Mouse (Mus musculus) E14TG2a.4 (cell line): ENCODE results near the gene Zmynd8.
A peak's percentile ranks its signal among the peaks of the same experiment; 100 is the strongest.

Experiments
- H3K27me3 ChIP-seq: 2 replicates; pipeline ENCODE4 v1.6.1; 2014; ENCODE audit warnings: low read length, control low read depth; ENCODE audit not compliant: insufficient read depth
- H3K36me3 ChIP-seq: 2 replicates; pipeline ENCODE4 v1.6.1; 2014; ENCODE audit warnings: low read length, control low read depth; ENCODE audit not compliant: insufficient read depth
- H3K4me1 ChIP-seq: replicated peaks from 2 replicates; pipeline ENCODE4 v1.6.1; 2014; ENCODE audit warnings: low read depth, low read length, control low read depth
- H3K4me3 ChIP-seq: replicated peaks from 2 replicates; pipeline ENCODE4 v1.5.1; 2014; ENCODE audit warnings: mild to moderate bottlenecking, low read length
- H3K9me3 ChIP-seq: 2 replicates; pipeline ENCODE4 v1.6.1; 2014; ENCODE audit warnings: low read length, control low read depth
- CTCF ChIP-seq: conservative IDR thresholded peaks from 2 replicates; pipeline ENCODE4 v1.5.1; 2014; ENCODE audit warnings: low read length
- NANOG ChIP-seq: IDR thresholded peaks from 2 replicates; pipeline ENCODE4 v1.6.1; 2014; ENCODE audit warnings: borderline replicate concordance, low read length, mixed read lengths
- POU5F1 ChIP-seq: IDR thresholded peaks from 2 replicates; pipeline ENCODE4 v1.6.1; 2014; ENCODE audit warnings: low read length, borderline replicate concordance

Gene Zmynd8

DNA sequence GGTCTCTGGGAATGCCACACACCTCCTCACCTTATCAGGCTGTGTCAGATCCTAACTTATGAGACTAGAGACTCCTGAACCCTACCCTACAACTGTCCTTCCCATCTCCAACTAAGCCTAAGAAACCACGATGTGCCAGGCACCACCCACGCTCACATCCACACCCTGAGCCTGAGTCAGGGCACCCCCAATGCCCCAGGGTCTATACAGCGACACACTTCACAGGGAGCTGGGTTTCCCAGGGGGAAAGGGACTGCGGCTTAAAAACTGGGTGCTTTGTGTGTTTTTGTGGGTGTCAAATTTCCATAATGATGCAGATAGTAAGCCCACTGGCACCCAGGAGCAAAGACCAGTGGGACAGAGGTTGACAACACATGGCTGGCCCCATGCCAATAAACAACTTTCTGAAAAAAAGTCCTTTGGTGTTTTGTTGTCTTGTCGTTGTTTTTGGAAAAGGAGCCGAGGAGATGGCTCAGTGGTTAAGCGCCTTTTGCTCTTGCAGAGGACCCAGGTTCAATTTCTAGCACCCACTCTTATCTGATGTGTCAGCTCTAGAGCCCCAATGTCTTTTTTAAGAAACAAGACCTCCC lies 42.1 kb downstream of the Zmynd8 start:
- Histone ChIP-seq H3K4me1 (peaks cover 96% of the 10 kb centered on the region), H3K4me3 (peak overlapping the region; percentile 80), H3K9me3 (no peaks in the 10 kb centered on the region), H3K27me3 (no peaks in the 10 kb centered on the region), H3K36me3 (peaks cover 66% of the 10 kb centered on the region)
- no peak for TF ChIP-seq NANOG
- TF ChIP-seq CTCF: no peak
- TF ChIP-seq POU5F1: no peak

GRCm38 (mm10) chr2:165855641-165856301 lies 43.0 kb downstream of the Zmynd8 start:
- H3K4me3 ChIP-seq: peak overlapping the region; percentile 80; the same call in 1 of the 2 replicates
- H3K4me1 ChIP-seq: peaks cover 98% of the 10 kb centered on the region
- no peaks in the 10 kb centered on the region for H3K9me3 ChIP-seq
- TF ChIP-seq CTCF (no peak), POU5F1 (no peak)
- peaks cover 76% of the 10 kb centered on the region for H3K36me3 ChIP-seq
- no peaks in the 10 kb centered on the region for H3K27me3 ChIP-seq

GRCm38 (mm10) chr2:165854207-165854968 lies 44.4 kb downstream of the Zmynd8 start:
- Histone ChIP-seq H3K4me1 (peaks cover 98% of the 10 kb centered on the region), H3K9me3 (no peaks in the 10 kb centered on the region), H3K4me3 (peak overlapping the region; percentile 80), H3K27me3 (no peaks in the 10 kb centered on the region), H3K36me3 (peaks cover 78% of the 10 kb centered on the region)
- TF ChIP-seq NANOG (no peak), POU5F1 (no peak), CTCF (no peak)

DNA sequence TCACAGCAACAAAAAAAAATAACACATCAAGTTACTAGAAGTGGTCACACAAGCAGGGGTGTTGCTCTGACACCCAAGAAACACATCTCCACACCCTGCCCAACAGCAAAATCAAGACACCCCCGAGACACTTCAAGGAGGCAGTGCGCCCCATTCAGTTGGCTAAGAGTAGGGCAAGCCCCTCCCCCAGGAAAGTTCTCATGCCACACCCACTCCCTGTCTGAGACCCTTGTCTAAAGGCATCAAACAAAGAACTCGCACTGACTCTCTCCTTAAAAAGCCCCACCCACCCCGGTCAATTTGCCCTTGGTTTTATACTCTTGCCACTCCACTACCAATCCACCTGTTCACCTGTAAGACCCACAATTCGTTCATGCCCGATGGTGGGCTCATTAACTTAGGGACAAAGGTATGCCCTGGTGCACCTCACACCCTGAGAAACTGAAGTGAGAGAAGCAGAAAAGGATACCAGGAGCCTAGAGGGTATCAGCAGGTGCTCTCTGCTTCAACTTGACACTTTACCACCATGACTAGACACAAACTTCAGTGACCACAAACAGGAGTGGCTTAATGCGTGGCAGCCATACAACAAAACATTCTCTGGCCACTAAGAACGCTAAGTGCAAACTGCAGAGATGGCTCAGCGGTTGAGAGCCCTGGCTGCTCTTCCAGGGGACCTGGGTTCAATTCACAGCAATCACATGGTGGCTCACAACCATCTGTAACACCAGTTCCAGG lies 45.8 kb downstream of the Zmynd8 start:
- Histone ChIP-seq H3K27me3 (no peaks in the 10 kb centered on the region), H3K4me1 (peaks cover 98% of the 10 kb centered on the region), H3K36me3 (peaks cover 84% of the 10 kb centered on the region), H3K9me3 (no peaks in the 10 kb centered on the region), H3K4me3 (peak overlapping the region; percentile 35; the same call in 1 of the 2 replicates)
- TF ChIP-seq NANOG (no peak), POU5F1 (no peak), CTCF (no peak)

DNA sequence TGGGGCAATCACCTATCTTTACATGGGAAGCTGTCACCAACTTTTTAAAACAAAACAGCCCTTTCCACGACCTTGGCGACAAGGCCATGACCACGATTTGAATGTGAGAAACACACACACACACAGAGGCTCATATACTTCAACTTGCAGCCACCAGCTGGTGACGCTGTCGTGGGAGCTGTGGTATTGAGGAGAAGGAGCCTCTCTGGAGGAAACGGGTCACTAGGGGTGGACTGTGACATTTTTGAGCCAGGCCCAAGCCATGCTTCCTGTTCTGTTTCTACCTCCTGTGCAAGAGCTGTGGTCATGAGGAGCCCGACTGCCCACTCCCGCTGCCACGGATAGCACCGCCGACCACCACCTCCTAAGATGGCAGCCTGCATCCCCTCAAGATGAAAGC lies 46.4 kb downstream of the Zmynd8 start:
- Histone ChIP-seq H3K9me3 (no peaks in the 10 kb centered on the region), H3K27me3 (no peaks in the 10 kb centered on the region), H3K4me3 (peak overlapping the region; percentile 35; the same call in 1 of the 2 replicates), H3K4me1 (peaks cover 99% of the 10 kb centered on the region), H3K36me3 (peaks cover 90% of the 10 kb centered on the region)
- TF ChIP-seq POU5F1 (no peak), CTCF (no peak), NANOG (no peak)

DNA sequence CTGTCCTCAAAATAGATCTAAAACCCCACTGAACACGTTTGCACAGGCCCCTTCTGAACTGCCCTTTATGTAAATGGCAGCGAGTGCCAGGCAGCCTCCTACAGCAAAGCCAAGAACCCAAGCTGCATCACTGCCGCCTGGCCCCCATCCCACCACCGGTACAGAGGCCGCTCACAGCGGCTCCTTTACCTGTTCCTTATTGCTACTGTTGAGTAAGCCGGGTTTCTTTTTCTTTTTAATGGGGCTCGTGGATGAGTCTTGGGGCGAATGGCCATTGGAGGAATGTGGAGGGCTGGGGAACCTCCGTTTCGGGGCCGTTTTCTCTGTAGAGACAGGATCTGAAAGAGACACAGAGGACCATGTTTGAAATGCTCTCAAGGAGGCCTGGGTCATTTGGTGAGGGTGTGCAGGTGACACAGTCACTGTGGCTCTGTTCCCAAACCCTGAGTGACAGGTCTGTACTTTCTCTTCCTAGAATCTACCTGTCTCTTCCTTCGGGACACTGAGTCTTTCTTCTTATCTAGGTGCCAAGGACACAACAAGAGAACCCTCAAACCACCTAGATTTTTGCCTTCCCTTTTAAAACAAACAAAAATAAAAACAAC lies 46.9 kb downstream of the Zmynd8 start:
- no peaks in the 10 kb centered on the region for H3K27me3 ChIP-seq
- H3K9me3 ChIP-seq: no peaks in the 10 kb centered on the region
- peaks cover 97% of the 10 kb centered on the region for H3K4me1 ChIP-seq
- 0 out of 2 replicates have a peak overlapping the region, but pooled peaks have one; percentile 17 for H3K4me3 ChIP-seq
- peaks cover 96% of the 10 kb centered on the region for H3K36me3 ChIP-seq
- TF ChIP-seq POU5F1 (no peak), CTCF (no peak), NANOG (no peak)

GRCm38 (mm10) chr2:165850826-165851225 lies 48.0 kb downstream of the Zmynd8 start:
- no peak overlapping the region for H3K4me3 ChIP-seq
- peaks cover 96% of the 10 kb centered on the region for H3K36me3 ChIP-seq
- H3K27me3 ChIP-seq: no peaks in the 10 kb centered on the region
- no peaks in the 10 kb centered on the region for H3K9me3 ChIP-seq
- peaks cover 97% of the 10 kb centered on the region for H3K4me1 ChIP-seq
- TF ChIP-seq CTCF (no peak), POU5F1 (no peak), NANOG (no peak)

DNA sequence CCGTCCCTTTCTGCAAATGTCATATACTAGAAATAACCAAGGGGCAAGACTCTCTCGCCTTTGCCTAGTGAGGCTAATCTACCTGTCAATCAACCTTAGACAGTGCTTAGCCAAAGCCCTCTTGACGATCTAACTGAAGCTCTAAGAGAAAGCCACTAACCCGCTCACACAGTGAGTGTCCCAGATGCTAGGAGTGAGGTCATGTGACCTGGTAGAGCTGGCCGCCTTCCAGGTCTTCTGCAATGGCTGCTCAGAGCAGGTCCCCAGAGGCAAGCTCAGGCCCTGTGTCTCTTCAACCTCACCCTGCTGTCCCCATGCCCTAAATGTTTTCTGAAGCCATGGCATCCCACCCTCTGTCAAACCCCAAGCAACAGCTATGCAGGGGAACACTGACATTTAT lies 49.7 kb downstream of the Zmynd8 start:
- H3K36me3 ChIP-seq: peaks cover 97% of the 10 kb centered on the region
- peaks cover 97% of the 10 kb centered on the region for H3K4me1 ChIP-seq
- H3K4me3 ChIP-seq: no peak overlapping the region
- H3K9me3 ChIP-seq: no peaks in the 10 kb centered on the region
- no peaks in the 10 kb centered on the region for H3K27me3 ChIP-seq
- TF ChIP-seq POU5F1 (no peak), CTCF (no peak), NANOG (no peak)
